Mouse (Mus musculus): Measurements from ENCODE around the gene Tmem176a. TPM values are rescaled to one million over a fixed set of nuclear protein-coding genes. Genes with fewer than 3 reads are reported as not detected.
"Not testable (repeated sequence)": the region's sequence is repeated elsewhere in the genome, so short reads cannot be mapped to it uniquely, and the experiment has no call there.

Gene Tmem176a
- total RNA-seq, 2 experiments from 2014 or later: 30.2 to 34.9 TPM

DNA sequence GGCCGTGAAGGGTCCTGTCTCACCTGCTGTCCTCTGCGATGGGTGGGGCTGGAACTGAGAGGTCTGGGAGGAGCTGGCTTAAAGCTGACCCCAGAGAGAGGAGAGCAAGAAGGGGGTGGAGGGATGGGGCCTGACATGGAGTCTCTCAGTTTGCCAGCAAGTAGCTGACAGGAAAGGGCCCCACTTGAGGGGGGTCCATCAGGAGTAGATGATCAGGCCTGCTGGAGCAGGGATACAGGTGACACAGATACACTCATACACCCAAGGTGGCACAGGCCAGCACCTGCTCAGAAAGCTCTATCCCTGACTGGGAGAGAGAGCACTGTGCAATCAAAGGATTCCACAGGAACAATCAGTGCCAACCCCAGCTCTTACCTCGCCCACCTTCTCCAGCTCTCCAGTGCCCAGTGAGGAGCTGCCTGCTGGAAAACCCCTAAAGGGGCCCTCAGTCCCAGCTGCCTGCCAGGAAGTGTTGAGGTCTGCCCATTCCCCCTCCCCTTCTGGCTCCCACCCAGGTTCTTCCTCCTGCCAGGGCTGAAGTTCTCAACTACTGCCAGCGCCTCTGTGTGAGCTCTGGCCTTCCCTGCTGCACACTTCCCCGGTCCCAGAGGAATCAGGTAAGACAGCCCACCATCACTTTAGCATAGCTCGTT, 380 bp downstream of the Tmem176a start, which contains the start of gene Tmem176b:
Gene Tmem176b, minus strand, starts transcription at position 524 of the 653 bp plus-strand sequence.
- DNase-seq (ENCODE audit: low spot score in 2 of 2): peak; percentile 80 to 85
- intact Hi-C loops (cut with DNase I): no loop called here

DNA sequence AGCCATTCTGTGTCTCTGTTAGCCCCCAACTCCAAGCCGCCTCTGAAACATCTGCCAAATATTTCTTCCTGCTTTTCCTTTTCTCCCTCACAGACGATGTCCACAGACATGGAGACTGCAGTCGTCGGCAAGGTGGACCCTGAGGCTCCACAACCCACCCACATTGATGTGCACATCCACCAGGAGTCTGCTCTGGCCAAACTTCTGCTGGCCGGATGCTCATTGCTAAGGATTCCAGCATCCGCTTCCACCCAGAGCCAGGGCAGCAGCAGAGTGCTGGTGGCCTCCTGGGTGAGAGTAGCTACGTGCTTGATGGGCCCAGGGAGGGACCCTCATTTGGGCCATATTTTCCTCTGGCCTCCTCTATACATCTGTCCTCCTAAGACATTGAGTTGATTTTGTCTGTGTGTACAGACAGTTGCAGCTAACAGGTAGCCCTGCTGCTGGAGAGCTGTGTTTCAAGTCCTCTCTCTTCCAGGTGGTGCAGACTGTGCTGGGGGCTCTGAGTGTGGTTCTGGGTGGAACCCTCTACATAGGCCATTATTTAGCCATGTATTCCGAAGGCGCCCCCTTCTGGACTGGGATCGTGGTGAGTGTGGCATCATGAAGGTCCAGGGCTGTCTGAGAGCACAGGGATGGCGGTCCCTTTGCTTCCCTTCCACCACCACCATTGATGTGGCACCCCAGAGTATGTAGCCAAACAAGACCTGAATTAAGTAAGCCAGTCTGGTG, 1.6 kb downstream of the Tmem176a start:
- DNase-seq (ENCODE audit: low spot score in 2 of 2): no peak
- intact Hi-C loops (cut with DNase I): no loop called here

DNA sequence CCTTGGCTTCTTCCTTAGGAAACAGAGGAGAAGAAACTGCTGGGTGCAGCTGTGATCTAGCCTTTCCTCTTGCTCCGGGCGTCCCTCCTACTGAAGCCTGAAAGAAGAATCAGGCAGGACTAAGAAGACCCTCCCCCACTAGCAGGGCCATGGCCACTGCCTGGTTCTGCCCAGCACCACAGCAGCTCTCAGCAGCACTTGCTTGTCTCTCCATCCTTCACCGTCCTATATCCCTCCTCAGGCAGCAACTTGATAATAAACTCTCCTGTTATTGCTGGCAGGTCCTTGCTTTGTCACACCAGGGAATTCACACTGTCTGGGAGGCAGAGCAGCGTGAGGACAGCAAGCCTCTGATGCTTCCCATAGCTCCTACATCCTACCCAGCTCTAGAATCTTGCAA, 4.4 kb downstream of the Tmem176a start:
- intact Hi-C loops (cut with DNase I): no loop called here
- no peak for DNase-seq (ENCODE audit: low spot score in 2 of 2)

DNA sequence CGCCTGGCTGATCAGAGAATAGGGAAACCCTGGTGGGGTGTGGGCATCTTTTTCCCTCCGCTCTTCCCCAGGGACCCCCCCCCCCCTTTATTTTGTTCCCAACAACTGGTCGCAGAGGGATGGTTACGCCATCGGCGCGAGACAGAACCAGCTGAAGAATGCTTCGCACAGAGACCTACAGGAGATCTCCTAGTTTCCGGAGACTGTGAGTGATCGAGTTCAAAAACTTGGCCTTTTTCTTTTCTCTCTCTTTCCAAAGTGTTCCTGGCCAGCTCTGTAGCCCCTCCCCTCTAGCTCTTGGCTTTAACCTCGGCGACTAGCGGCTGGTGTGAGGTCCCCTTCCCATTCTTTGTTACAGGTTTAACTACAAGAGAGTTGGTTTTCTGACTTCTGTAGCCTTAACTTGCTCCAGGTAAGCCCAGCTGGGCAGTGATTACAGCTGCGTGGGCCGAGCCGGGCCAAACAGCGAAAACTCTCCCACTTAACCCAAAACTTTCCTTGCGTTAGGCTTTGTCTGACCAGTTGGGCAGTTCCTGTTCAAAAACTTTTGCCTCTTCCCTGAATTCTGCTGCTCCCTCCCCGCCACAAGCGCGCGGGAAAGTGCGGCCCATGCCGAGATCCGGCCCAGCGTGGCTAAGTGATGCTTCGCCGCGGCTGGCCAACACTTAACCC, 11.2 kb downstream of the Tmem176a start:
- DNase-seq (ENCODE audit: low spot score in 2 of 2): no peak
- intact Hi-C loops (cut with DNase I): no loop called here

DNA sequence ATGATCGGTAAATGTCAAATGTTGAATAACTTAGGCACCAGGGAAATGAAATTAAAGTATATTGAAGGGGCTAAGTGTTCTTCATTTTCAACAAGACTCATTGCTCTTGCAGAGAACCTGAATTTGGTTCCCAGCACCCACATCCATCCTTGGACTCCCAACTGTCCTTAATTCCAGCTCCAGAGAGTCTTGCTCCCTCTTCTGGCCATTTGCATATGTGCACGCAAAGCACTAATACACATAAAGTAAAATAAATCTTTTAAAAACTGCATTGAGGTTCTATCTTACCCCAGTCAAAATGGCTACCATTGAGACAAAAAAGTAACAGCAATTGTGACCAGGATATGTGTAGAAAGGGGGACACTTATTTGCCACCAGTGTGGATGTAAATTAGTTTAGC, 13.4 kb downstream of the Tmem176a start:
- intact Hi-C loops (cut with DNase I): no loop called here

DNA sequence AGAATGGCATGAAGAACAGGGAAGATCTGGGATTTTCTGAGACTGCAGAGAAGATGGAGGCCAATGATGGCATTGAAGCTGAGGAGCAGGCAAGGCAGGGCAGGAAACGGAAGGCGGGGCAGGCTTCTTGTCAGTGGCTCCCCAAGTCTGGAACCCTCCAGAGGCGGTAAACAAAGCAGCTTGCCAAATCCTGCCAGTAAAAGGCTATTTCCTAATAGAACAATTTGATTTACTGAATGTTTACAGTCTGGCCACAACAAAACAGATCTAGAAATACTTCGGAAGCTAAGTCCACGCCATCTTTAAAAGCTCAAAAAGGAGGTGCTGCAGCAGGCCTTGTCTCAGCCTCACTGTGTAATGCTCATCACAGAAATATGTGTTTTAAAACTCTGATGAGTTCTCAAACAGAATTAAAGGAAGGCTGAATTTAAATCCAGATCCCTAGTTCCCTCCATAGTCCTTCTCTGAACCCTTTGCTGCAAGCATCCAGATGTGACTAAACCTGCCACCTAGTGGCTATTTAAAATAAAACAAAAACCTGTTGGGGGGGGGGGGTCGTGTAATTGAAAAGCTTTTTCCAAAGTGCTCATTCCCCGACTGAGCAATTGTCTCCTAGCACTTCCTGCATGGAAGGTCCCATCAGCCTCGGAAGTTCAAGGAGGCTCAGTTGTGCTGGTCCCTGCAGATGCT, 17.0 kb downstream of the Tmem176a start:
- intact Hi-C loops (cut with DNase I): loop anchor here (2.0 kb wide), 1 partner anchor 41 kb away; no protein-coding TSS in a partner anchor

More for the DNA sequence above, 13.4 kb downstream of the Tmem176a start:
- no peak for DNase-seq (ENCODE audit: low spot score in 2 of 2)

DNA sequence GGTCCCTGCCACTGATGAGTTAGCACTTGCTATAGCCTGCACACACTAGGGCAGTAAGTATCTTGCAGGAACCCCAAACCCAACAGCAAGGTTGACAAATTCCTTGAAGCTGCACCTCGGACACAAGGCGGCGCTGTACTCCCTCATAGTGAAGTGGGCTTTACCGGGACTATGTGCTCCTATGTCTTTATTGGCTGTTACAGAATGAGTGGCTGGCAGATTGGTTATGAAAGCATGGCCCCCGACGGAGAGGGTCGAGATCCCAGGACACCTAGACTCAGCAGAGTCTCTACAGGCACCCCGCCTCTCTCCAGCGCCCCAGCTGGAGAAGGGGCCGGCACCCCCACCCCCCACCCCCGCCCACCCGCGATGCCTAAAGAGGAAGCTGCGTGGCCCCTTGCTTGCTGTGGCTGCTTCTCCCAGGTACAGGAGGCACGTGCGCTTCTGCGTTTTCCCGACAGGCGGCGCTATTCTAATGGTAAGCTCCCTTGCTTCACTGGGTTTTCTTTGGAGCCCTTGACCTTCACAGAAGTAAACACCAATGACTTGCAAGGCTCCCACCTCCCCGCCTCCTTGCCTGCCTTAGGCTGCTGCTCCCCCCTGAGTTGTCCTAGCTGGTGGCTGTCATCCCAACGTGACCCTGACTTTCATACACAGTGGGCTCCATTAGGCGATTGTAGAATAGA, 19.6 kb downstream of the Tmem176a start:
- intact Hi-C loops (cut with DNase I): loop anchor here (5.0 kb wide), 1 partner anchor 97 kb away; no protein-coding TSS in a partner anchor
- DNase-seq (ENCODE audit: low spot score in 2 of 2): peak; percentile 26 to 49

More for the DNA sequence above, 17.0 kb downstream of the Tmem176a start:
- no peak for DNase-seq (ENCODE audit: low spot score in 2 of 2)

DNA sequence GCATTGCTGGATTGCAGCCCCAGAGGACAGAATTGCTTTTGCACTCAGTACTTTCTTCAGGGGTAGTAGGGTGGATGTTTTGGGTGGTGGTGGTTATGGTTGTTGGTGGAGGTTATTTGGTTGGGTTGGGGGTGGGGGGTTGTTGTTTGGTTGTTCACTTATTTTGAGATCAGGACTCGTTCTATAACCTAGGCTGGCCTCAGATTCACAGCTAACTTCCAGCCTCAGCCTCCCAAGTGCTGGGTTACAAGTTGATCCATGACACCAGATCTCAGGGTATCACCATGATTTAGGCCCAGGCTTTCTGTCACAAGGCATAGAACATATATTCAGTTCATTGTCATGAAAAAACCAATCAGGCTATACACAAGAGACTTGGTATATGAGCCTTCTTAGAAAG, 20.1 kb downstream of the Tmem176a start:
- no peak for DNase-seq (ENCODE audit: low spot score in 2 of 2)
- intact Hi-C loops (cut with DNase I): loop anchor here (5.0 kb wide), 1 partner anchor 96 kb away; no protein-coding TSS in a partner anchor

DNA sequence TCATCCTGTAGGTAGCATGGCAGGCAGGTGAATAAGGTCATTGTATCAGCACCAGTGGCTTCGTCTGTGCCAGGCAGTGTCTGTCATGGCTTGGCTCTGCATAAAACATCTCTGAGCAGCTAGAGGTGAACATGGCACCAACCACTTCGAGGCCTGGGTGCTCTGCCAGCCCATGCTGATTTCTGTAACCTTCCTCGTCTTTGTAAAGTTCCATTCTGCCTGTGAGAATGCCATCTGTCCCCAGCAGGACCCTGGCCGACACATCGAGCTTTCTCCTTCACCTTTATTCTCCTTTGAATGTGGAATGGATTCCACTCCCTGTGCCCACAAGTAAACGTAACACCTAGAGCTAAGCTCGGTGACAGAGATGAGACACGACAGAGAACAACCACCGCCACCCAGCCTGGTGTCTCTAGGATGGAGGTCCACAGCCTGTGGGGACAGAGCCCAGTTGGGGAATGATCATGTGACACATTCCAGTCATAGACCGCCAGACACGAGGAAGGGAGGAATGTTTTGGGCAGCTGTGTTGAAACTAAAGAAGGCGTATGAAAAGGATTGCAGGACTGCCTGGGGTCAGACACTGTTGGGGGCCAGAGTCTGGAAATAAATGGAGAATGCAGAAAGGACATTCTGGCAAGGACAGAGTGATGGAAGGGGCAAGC, 21.0 kb downstream of the Tmem176a start:
- intact Hi-C loops (cut with DNase I): loop anchor here (5.0 kb wide), 1 partner anchor 96 kb away; no protein-coding TSS in a partner anchor
- DNase-seq (ENCODE audit: low spot score in 2 of 2): no peak

DNA sequence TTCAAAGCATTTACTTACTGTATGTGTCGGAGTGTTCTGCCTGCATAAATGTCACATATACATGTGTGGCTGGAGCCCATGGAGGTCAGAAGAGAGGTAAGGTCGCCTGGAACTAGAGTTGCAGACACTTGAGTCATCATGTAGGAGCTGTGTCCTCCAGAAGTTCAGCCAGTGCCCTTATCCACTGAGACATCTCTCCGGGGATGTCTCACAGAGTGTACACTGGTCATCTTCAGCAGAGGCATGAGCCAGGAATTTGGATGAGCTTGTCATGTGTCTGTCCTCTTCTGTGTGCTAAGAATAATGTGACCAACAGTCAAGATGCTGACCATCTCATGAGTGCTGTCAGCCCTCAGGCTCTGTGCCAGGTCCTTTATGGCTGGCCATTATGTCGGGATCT, 22.1 kb downstream of the Tmem176a start:
- DNase-seq (ENCODE audit: low spot score in 2 of 2): no peak
- intact Hi-C loops (cut with DNase I): loop anchor here (5.0 kb wide), 1 partner anchor 94 kb away; no protein-coding TSS in a partner anchor

DNA sequence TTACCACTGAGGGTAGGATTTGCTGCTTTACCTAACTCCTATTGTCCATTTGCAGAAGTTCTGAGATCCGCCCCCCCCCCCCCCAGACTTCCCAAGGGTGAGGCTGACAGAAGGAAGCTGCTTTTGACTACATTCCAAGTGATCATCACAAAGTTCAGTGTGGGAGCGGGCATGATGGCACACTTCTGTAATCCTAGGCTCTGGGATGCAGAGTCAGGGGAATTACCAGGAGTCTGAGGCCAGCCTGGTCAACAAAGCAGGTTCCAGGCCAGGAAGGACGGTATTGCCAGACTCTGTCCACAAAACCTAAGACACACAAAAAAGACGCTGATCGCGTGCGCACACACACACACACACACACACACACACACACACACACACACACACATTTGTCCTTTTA, 22.8 kb downstream of the Tmem176a start:
- DNase-seq (ENCODE audit: low spot score in 2 of 2): no peak
- intact Hi-C loops (cut with DNase I): loop anchor here (5.0 kb wide), 1 partner anchor 94 kb away; no protein-coding TSS in a partner anchor

DNA sequence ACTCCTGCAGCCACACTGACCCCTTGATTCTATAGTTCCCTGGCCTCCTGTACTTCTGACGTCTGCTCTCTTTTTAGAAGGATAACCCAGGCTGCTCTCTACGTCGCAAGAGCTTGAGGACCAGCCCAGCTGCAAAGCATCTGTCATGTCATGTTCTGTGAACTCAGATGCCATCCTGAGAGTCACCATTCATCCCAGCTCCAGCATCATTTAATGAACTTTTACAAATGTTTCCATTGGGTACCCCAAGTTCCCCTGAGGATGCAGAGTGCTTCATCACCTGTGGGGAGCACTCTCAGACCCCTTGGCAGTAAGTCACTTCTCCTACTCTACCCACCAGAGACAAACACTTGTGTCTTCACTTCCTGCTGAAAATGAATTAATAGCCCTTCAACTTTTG, 23.5 kb downstream of the Tmem176a start:
- DNase-seq (ENCODE audit: low spot score in 2 of 2): no peak
- intact Hi-C loops (cut with DNase I): loop anchor here (5.0 kb wide), 1 partner anchor 93 kb away; no protein-coding TSS in a partner anchor

DNA sequence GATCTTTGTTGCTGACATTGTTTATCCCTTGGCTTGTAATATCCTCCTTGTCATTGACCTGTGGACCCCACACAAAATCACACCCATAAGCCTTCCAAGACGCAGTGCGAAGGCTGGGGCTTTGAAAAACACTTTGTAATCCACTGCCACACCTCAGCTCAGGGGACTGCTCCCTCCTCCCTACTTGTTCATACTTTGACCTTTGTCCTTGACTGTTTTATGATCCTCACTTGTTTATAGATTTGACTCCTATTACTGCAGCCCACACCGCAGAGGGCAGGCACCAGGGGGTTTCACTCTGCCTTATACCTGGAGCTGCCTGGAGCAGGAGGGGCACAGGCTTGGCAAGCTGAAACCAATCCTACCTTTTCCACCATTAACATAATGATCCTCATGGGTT, 24.0 kb downstream of the Tmem176a start:
- no peak for DNase-seq (ENCODE audit: low spot score in 2 of 2)
- intact Hi-C loops (cut with DNase I): loop anchor here (5.0 kb wide), 1 partner anchor 93 kb away; no protein-coding TSS in a partner anchor

DNA sequence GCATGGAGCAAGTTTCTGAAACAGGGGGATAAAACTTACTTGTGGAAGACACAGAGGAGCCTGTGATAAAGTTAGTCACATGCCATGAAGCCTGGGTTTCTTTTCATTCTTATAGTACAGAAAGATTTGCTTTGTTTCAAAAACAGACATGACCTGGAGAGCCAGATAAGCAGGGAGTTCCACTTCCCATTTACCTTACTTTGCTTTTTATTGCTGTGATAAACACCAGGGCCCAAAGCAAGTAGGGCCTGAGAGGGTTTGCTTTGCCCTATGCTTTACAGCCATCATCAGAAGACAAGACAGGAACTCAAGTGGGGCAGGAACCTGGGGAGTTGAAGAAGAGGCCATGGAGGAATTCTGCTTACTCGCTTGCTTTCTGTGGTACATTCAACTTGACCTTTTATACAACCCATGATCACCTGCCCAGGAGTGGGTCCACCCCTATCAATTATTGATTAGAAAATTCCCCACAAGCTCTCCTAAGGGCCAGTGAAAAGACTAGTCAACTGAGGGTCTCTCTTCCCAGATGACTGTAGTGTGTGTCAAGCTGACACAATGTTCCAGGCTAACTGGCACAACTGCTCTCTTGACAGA, 24.5 kb downstream of the Tmem176a start:
- intact Hi-C loops (cut with DNase I): no loop called here
- no peak for DNase-seq (ENCODE audit: low spot score in 2 of 2)

DNA sequence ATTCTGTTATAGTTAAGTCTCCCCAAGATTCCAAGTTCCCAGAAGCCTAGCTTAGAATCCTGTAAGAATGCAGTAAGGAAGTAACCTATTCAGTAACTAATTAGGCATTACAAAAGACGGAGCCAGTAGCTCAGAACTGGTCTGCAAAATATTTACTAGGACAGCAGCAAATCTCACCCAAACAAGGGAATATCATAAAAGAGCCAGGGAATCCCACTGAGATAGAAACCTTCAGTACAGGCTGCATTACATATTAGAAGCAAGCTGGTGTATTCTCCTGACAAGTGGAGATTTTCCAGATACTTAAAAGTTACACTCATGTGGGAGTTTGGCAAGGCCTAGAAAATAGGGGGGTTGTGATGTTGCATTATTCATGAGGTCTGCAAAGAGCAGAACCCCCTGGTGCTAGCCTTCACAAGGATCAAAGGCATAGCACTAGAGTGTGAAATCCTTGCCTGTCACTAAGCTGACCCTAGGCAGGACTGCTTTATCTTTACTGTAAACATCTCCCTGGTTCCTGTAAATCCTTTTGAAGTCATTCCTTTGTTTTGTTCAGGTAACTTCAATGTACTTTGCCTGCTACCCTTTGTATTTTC, 25.7 kb downstream of the Tmem176a start:
- intact Hi-C loops (cut with DNase I); DNase-seq (ENCODE audit: low spot score in 2 of 2): not testable (repeated sequence)

DNA sequence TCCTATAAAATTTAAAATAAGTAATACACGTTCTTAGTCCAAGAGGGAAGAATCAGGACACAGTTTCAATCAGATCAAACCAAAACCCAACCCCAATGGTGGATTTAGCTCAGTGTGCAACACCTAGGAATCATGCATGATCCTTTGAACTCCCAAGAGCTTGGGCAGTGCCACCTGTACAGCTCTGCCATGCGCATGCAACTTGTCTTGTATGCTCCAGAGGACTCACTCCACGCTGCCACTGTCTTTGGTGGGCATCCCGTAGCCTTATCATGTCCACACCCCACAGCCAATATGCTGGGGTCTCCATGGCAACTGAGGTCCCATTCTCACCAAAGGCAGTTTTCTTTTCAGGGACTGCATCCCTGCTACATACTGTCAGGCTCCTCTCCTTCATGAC, 26.4 kb downstream of the Tmem176a start:
- no peak for DNase-seq (ENCODE audit: low spot score in 2 of 2)
- intact Hi-C loops (cut with DNase I): no loop called here

DNA sequence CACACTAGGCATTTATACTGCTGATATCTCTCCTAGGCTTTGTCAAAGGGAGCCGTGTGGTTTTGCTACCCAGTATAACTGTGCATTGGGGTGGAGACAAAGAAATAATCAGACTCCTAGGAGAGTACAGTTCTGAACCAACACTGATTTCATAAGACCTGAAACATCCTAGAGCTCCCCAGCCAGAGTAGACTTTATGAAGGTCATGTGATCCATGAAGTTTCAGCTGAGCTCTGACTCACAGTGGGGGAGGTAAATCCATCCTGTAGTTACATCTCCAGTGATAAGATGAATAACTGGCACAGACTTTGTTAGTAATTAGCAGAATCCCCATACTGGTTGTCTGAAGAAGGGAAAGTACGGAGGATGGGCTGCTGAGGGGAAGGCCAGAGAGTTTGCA, 29.1 kb downstream of the Tmem176a start:
- DNase-seq (ENCODE audit: low spot score in 2 of 2): no peak
- intact Hi-C loops (cut with DNase I): no loop called here

DNA sequence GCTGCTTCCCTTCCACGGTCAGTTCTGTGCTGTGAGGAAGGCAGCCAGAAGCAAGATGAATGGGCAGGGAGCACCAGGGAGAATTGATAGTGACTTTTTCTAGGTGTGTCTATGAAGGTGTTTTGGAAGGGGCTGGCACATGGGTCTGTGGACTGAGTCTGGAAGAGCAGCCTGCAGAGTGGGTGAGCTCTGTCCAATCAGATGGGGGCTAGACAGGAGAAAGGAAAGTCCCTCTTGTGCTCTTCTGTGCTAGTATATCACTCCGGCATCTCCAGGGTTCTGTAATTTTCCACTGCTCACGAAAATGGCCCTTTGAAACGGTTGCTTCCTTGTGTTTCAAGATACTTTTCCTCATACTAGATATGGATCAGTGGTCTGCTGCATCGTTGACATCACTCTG, 31.9 kb downstream of the Tmem176a start, which contains the start of gene Aoc1:
Gene Aoc1, plus strand, starts transcription at position 301 of the 400 bp plus-strand sequence.
- no peak for DNase-seq (ENCODE audit: low spot score in 2 of 2)
- intact Hi-C loops (cut with DNase I): no loop called here

Data from left cerebral cortex, postnatal 25 days (tissue).